Mouse (Mus musculus) yolk sac, embryonic 10.5 days (tissue): ENCODE measurements around the gene Alg9.
A peak's percentile ranks its signal among the peaks of the same experiment; 100 is the strongest.

Experiments
- DNase-seq: peaks from one replicate; pipeline ENCODE4 v3.0.0-alpha.2; 2017; ENCODE audit warnings: low spot score

Alg9 gene

DNA sequence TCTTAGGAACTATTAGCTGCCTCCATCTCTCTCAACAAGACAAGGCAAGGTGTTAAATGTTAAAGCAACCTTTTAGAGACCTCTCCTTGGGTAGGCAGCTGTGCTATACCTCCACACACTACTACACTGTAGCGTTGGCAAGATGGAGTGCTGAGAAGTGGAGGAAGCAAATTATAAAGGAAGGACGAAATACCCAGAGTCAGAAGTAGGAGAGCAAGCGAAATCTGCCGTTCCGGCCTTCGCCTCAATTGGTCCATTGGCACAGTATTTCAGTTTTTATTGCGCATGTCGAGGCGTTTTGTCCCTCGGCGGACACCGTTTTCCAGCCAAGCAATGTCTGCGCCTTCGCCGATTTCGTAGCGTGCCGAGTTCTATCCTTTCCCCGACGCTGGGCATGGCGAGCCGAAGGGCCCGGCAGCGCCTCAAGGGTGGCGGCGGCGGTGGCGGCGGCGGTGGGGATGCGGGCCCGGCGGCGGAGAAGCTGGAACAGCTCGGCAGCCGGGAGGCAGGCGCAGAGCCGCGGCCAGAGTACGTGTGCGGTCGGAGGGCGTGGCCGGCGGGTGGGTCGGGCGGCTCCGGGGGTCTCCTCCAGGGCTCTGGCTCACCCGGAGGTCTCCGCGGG lies at the start of gene Alg9, which contains the start of gene 1110032A03Rik:
Gene Alg9 (plus strand): TSS at position 29 of the 622 bp plus-strand sequence.
Gene 1110032A03Rik (minus strand): TSS at position 530 of the 622 bp plus-strand sequence.
- peak; percentile 83 for DNase-seq

DNA sequence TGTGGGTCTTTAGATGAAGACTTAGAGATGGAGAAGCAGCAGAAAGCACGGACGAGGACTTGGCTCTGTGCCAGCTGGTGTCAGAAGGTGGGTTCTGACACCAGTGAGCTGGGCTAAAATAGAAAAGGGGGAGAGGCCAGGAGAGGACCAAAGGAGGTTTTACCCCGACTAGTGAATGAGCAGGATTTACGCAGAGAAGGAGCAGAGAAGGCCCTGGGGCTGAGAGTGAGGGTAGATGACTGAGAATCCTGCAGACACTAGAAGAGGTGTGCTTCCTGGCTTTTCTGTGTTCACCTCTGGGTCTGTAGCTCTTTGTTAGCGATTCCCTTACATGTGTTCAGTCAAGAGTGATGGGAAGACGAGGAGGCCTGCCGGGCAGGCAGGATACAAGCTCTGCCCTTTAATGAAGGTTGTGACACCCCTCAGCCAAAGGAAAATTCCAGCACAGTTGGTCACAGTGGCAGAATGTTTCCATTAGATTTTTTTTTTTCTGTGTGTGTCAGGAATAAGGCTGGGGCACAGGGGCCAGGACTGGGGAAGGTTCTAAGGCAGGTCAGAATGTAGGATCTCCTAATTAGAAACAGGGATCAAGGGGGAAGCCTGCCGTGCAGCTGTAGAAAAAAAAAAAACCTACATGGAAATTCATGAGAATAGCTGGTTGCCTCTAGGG lies 48.8 kb upstream of the Alg9 start:
- DNase-seq: no peak

DNA sequence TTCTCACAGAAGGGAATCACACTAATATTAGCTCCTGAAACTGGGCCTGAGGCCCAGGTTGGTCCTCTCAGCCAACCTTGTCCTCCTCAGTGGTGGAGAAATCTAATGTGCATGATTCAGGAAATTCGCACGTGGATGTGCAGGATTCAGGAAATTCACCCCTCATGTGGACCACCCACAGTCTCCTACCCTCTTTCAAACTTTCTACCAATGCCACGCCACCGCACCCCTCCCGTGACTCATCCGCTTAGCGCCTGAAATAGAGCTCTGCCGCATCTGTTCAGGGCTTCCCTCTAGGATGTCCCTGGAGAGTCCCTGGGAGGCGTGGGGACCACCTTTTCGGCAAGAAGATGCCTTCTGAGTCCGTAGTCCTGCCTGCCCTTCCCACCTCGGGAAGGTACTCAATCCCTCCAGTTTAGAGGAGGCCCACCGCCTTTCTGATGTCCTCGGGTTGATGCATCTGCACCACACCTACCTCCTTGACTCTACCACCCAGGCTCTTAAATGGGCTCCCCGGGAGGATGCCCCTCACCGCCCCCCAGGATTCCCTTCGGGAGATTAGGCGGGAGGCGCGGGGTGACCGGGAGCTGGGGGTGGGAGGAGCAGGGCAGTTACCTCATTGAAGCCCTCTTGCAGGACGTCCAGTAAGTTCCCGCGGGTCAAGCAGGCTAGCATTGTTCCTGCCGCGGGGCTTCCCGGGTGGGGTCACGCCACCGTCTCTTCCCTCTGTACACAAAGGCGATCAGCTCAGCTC lies 47.5 kb upstream of the Alg9 start:
- no peak for DNase-seq

DNA sequence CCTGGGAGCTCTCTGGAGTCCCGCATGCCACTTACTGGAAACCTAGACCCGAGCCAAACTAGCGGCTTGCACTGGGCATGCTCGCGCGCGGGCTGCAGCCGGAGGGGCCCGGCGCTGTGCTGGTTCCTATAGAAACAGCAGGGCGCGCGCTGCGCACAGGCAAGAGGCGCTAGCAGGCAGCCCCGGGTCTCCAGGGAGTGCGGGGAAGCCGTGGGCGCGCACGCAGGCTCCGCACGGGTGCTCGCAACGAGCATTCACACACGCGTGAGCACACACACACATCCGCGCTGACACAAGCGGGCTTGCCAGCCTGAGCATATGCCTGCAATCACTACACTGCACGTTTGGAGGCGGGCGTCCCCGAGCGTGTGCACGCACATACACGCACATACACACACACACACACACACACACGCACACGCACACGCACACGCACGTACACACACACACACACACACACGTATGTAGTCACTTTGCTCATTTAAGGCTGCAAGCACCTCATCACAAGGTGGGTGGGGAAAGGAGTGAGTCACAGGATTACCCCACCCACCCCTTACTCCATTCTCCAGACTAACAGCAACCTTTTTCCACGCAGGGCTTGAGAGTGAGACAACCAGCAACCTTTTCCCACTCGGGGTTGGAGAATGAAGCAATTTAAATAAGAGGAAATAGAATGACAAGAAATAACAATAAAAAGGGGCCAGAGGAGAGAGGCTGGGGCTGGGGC lies 46.7 kb upstream of the Alg9 start:
- peak; percentile 62 for DNase-seq

DNA sequence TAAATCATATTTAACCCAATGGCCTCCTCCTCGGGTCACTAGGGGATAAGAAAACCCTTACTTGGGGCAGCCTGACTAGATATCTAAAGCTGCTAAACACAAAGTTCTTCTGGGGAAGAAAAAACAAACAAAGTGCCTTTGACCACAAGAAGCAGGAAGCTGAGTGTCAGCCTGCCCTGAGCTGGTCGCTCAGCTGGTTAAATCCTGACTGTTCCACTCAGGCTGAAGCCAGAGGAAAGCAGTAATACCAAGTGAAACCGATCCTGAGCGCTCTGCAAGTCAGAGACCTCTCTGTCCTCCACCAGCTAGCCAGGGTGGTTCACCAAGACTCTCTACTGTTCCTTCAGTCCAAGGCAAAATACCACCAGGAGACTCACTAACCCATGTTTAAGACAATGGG lies 45.2 kb upstream of the Alg9 start:
- DNase-seq: peak; percentile 32

DNA sequence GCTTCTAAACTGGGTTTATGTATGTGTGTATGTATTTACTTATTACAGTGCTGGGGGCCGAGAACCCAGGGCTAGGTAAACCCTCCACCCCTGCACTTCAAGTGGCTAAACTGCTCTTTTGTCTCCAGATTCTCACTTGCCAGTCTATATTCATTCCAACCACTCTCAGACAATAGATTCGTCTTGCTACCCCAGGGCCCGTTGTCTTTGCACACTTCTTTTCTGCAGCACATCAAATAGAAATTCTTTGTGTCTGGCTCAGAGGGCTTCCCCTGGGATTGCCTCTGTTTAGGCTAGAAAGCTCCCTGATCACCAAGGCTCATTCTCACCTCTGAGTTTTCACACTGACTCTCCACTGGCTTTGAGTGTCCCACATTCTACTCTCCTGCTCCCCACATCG lies 42.3 kb upstream of the Alg9 start:
- no peak for DNase-seq

DNA sequence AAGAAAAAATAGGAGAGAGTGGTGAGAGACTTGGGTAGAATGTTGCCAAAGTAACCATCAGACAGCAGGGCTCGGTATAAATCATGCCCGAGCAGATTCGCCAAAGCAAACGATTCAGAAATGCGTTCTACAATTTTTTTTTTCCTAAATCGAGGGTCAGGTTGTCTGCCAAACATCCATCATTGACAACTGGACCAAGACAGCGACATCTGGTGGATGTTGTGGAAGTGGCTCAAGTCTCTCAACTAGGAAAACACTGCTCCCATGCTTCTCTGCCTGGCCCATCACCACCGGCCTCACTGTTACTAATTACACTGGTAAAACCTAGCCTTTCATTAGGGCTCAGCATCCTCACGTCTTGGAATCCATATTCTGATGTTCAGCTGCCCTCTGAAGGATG lies 39.8 kb upstream of the Alg9 start:
- peak; percentile 33 for DNase-seq

DNA sequence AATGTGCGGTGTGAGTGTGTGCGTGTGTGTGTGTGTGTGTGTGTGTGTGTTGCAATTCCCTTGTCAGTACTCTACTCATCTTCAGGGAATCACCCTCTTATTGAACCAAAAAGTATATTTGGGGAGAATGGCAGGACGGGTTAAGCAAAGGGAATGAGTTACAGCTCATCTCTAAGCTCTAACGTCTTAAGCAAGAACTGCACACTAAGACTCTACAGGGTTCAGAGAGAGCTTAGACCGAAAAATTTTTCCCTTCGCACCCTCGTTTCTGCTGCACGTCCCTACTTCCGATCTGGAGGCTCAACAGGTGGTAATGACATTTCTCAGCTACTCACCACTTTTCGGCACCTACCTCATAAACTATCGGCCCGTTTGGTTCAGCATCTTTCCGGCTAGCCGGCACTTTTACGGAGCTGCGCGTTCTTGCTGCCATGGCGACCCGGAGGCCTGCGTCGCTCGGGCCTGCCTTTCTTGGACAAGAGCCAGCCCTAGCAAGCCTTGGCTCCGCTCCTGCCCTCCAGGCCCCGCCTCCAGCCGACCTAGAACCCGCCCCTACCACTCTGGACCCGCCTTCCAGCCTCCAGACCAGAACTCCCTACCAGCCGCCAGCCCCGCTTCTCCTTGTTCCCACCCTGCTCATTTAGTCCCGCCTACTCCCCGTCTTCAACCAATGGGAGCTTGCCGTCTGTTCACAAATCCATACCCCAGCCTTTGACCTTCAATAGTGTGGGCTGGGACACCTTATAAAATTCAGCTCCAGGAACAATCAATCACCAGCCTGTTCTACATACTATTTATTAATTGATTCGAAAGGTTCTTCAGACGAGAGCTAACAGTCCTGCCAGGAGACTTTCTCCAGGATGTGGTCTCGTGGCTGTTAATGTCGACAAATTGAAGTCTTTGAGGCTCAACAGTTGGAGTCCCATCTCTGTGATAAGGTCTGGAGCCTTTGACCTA lies 35.6 kb upstream of the Alg9 start, which contains the start of gene Dixdc1:
Gene Dixdc1 (minus strand): TSS at position 604 of the 957 bp plus-strand sequence.
- peak; percentile 98 for DNase-seq

DNA sequence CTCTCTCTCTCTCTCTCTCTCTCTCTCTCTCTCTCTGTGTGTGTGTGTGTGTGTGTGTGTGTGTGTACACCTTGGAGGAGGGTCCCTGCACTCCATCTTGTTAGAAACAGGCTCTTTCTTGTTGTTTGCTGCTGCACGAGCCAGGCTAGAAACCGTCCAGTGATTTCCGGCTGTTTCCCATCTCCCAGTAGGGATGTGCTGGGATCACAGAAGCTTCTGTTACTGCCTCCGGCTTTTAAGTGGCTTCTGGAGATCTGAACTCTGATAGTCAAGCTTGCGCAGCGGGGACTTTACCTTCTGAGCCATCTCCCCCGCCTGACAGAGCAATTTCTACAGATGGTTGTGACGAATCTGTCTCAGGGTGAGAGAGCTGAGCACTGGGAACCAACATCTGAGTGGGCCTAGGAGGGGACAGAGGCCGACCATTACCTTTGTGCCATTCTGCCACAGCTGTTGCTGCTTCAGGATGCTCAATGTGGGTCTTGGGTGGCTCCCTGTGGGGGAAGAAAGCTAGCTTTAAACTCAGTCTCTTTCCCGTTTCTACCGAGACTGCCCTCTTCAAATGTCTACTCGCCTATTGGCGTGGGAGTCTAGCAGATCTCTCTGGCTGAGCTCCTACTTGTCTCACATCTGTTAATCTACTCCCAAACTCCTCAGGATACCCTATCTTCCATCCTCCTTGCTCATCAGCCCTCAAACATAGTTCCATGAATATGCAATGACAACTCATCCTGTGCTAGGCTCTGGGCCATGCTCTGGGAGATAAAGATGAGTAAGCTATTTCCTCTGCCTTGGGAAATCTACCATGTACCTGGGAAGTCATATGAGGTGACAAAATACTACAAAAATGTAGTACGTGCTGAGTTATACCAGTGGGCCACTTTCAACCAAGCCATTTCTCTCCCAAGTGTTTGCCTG lies 33.7 kb upstream of the Alg9 start:
- DNase-seq: no peak

DNA sequence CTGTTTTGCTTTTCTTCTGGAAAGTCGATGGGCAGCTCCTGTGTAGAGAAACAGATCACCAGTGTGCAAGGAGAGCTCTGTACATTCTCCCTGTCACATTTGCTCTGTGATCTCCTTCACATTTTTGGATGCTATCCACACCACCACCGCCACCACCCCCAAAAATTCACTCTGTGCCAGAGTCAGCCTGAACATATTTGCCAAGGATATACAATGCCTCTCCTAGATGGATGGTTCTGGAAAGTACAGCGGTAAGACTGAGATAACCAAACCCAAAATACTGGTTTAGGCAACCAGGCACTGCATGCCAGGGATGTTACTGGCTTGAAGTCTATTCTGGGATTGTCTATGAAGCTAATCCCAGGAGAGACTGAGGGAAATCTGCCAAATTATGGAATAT lies 32.6 kb upstream of the Alg9 start:
- DNase-seq: no peak

DNA sequence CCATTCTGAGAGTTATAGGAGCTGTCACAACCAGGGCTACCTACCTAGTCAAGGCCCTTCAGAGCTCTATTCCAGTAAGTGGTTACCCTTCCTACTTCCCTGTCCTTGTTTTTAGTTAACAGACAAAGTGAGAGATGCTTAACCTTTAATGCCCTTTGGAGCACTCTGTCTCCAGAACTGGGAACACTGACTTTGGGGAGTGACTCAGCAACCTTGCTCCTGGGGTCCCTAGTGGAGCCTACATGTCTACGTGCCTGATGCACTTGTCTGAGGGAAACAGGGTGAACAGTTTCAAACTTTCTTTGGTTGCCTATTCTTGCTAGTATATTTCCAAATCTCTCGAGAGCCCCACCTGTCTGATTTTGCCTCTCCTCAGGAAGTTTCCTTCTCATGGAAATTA lies 32.1 kb upstream of the Alg9 start:
- DNase-seq: no peak

DNA sequence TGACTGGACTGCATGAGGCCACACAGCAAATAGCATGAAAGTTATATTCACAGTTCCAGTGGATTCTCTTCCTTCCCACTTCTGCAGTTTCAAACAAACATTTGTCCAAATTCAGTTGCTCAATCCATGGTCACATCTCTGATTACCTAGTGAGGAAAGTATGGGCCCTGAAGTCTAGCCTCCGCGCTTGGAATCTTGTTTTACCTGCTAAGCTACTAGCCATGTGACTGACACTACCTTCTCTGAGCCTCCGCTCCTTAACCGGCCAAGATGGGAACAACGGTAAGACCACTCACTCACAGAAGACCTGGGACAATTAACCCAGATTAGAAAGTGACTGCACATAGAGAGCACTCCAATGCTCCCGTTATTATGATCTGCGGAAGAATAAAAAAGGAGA lies 29.0 kb upstream of the Alg9 start:
- peak; percentile 60 for DNase-seq

DNA sequence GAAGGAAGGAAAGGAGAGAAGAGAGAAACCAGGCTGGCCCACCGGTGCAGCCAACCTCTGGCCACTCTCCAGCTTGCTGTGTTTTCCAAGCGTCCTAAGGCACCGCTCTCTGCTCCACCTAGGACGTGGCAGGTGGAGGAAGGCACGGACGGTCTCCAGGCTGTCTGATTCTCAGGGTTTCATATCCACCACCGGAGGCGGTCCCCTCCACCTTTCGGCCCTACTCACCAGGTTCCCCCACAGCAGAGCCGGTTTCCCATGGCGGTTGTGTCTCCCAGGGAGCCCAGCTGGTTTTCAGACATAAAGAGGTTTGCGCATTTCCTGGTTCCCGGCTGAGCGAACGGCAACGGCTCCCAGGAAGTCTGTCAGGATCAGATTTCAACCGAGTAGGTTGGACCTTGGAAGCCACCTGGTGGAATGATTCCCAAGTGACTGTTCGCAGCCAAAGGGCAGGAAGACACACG lies 28.6 kb upstream of the Alg9 start, which contains the start of gene 2310030G06Rik:
Gene 2310030G06Rik (minus strand): TSS at position 323 of the 464 bp plus-strand sequence.
- peak; percentile 84 for DNase-seq

DNA sequence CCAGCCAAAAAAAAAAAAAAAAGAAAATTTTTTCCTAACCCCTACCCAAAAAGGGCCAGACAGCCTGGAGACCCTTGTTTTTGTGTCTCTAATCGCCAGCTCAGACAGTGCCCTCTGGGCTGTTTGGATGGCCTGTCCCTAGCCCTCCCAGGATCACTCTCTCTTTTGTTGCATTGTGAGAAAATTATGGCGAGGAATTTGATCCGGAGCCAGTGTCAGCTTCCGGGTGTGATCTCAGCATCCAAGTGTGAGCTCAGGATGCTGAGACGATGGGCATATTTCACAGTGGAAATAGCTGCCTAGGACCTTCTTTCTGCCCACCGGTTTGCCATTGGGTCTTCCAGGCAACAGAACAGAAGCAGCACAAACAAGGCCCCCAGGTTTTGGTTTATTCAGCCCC lies 24.1 kb upstream of the Alg9 start:
- no peak for DNase-seq

DNA sequence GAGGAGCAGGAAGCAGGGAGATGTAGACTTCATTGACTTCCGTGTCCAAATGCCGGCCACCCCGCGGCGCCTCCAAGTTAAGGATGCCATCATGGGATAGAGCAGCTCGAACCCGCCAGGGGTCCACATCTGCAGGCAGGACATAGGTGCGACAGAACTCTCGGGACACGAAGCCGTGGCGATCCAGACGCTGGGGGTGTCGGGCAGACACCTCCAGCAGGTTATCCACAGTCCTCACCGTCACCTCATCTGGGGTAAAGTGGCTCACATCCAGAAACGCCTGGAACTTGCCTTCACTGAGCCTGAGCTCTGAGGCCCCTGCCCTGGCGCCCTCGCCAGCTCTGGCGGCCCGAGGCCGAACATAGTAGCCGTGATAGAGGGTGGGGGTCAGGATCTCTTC lies 23.5 kb upstream of the Alg9 start, which contains the start of gene Cryab:
Gene Cryab (plus strand): TSS at position 3 of the 400 bp plus-strand sequence.
- DNase-seq: no peak

DNA sequence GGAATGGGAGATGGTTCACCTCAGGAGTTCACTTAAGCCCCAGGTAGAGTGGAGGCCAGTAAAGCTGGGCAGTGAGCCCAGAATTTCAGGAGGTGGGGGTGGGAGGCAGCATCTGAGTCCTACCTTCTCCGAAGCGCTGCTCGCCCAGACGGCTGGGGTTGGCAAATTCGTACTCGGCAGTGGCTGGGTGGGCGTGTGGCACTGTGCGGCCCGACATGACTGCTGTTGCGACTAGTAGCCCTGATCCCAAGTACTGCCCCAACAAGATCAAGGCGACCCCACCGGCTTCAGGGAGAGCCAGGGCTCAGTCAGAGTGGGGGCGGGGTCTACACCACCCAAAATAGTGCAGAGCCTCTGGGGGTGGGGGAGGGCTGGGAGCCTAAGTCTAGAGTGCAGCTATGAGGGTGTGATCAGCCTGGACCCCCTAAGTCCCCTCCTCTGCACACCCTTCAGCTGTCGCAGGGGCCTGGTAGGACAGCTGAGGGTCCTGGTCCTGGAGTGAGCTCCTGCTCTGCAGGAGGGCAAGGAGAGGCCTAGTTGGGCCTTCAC lies 22.7 kb upstream of the Alg9 start, which contains the start of gene Hspb2:
Gene Hspb2 (minus strand): TSS at position 301 of the 549 bp plus-strand sequence.
- no peak for DNase-seq

DNA sequence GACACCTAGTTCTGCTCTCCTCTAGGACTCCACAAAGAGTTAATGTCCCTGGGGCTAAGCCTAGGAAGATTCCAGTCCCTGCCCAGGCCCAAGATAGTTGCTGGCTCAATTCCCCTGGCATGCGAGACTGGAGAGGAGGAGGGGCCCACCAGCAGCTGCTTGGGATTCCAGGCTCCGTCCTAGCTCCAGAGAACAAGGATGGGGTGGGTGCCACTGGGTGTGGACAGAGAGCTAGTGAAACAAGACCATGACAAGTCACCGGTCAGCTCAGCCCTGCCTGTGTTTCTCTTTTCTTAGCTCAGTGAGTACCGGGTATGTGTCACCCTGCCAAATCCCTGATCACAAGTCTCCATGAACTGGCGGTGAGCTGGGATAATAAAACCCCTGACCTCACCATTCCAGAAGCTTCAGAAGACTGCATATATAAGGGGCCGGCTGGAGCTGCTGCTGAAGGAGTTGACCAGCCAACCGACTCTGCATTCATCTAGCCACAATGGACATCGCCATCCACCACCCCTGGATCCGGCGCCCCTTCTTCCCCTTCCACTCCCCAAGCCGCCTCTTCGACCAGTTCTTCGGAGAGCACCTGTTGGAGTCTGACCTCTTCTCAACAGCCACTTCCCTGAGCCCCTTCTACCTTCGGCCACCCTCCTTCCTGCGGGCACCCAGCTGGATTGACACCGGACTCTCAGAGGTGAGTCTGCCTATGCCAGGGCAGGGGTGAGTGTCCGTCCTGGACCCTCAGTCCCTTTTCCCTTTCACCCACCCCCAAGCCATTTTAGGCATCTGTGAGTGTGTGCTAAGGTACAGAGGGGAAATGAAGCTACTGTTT lies 21.8 kb upstream of the Alg9 start:
- DNase-seq: peak; percentile 66

DNA sequence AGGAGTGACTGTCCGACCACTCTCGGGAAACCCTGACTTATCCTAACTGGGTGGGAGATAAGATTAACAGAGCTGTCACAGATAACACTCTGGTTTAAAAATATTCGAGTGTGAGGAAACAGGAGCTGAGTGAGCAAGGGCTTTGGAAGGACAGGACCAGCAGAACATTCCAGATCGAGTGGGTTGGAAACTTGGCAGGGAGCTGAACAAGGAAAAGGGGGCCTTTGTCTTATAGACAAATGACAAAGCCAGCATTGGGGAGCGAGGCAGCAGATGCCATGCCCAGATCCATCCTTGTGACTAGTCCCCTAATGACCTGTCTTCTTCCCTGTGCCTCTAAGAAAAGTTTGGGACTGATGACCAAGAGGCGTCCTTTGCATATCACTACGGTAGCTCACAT lies 20.9 kb upstream of the Alg9 start:
- no peak for DNase-seq
